Mouse (Mus musculus) brown adipose tissue, adult 24 weeks (tissue): ENCODE data around the gene Car11. TPM values are rescaled to one million over a fixed set of nuclear protein-coding genes. Genes with fewer than 3 reads are reported as not detected.
"Not testable (repeated sequence)": the region's sequence is repeated elsewhere in the genome, so short reads cannot be mapped to it uniquely, and the experiment has no call there.

Source experiments
- H3K27ac ChIP-seq: fragments of 200-500 bp; replicated peaks from 2 replicates; pipeline ENCODE4 v1.5.1; 2012; ENCODE audit warnings: low read depth, mild to moderate bottlenecking, low read length
- H3K4me1 ChIP-seq: fragments of 200-500 bp; 2 replicates; pipeline ENCODE4 v1.6.1; 2012; ENCODE audit warnings: low read length, mixed read lengths; ENCODE audit not compliant: control insufficient read depth, insufficient read depth, insufficient read length
- H3K4me3 ChIP-seq: fragments of 200-500 bp; 2 replicates; pipeline ENCODE4 v1.5.1; 2012; ENCODE audit warnings: low read depth, mild to moderate bottlenecking, low read length, moderate library complexity; ENCODE audit not compliant: insufficient read depth
- polyA plus RNA-seq: library from polyadenylated mRNA; stranded (reverse); fragments of >200 nt; gene quantifications from 2 replicates; pipeline ENCODE4 v1.2.4, GENCODE M21; 2012; ENCODE audit not compliant: missing spikeins, insufficient read depth, insufficient read length

Car11 gene
- 12.1 and 17.1 TPM in 2 replicates for polyA plus RNA-seq

DNA sequence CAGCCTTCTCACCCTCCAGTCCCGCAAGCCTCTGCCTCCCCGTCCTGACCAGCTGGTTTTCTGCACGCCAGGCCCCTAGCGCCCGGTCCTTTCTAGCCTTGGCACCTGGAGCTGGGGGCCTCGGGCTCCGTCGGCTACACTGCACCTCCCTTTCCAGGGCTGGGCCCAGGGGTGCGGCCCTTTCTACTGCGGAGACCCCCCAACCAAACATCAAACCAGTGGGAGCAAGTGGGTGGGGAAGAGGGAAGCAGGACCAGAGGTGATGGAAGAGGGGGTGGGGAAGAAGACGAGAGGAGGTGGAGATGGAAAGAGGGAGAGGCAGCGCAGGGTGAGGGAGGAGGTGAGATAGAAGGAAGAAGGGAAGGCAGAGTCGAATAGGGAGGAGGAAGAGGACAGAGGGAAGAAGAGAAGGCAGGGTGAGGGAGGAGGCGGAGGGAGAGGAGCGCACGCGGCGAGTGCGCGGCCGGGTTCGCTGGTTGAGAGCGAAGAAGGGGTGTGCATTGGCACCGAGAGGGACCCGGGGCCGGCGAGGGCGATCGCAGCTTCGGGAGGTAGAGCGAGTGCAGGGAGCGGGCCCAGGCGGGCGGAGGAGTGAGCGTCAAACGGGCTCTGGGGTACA, at the start of gene Car11:
Gene Car11, plus strand, starts transcription at position 321 of the 619 bp plus-strand sequence.
- Histone ChIP-seq H3K4me3 (peak within 1 kb of the TSS; percentile 44), H3K4me1 (0 out of 2 replicates have a peak, but pooled peaks cover 2% of the 10 kb centered on the region), H3K27ac (no peak within 1 kb of the TSS)

DNA sequence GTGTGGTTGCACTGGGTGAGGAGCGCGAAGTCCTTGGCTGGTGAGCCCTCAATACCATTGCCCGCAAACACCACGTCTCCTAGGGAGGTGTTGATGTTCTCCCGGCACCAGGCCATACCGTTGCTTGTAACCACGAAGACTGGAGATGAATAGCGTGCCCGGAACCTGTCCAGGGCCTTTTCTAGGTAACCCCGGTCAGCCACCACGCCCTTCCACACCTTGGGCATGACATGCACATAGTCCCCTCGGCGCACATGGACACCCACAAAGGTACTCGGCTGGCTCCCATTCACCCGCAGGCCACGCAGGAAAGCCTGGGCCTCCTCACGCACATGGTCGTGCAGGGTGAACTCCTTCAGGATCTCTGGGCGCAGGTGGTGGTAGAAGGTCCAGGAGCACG, 49.2 kb upstream of the Car11 start:
- H3K27ac ChIP-seq, H3K4me1 ChIP-seq, H3K4me3 ChIP-seq: not testable (repeated sequence)

- Histone ChIP-seq H3K4me3 (peak overlapping the region; percentile 40; the same call in 1 of the 2 replicates), H3K4me1 (no peaks in the 10 kb centered on the region), H3K27ac (no peak overlapping the region)
Measured at GRCm38 (mm10) chr7:45654424-45655047, 45.1 kb upstream of the Car11 start.

GRCm38 (mm10) chr7:45660746-45661478, 38.7 kb upstream of the Car11 start:
- Histone ChIP-seq H3K27ac (no peak overlapping the region), H3K4me1 (no peaks in the 10 kb centered on the region), H3K4me3 (no peak overlapping the region)

DNA sequence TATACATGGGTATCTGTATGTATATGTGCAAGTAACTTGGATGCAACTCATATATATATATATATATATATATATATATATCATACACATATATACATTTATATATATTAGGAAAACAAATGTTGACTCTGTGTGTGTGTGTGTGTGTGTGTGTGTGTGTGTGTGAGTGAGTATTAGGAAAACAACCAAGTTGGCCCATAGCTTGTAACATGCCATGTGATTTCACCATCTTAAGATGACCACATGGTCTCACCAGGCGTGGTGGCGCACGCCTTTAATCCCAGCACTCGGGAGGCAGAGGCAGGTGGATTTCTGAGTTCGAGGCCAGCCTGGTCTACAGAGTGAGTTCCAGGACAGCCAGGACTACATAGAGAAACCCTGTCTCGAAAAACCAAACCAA, 37.9 kb upstream of the Car11 start:
- not testable (repeated sequence) for H3K4me3 ChIP-seq, H3K27ac ChIP-seq, H3K4me1 ChIP-seq

DNA sequence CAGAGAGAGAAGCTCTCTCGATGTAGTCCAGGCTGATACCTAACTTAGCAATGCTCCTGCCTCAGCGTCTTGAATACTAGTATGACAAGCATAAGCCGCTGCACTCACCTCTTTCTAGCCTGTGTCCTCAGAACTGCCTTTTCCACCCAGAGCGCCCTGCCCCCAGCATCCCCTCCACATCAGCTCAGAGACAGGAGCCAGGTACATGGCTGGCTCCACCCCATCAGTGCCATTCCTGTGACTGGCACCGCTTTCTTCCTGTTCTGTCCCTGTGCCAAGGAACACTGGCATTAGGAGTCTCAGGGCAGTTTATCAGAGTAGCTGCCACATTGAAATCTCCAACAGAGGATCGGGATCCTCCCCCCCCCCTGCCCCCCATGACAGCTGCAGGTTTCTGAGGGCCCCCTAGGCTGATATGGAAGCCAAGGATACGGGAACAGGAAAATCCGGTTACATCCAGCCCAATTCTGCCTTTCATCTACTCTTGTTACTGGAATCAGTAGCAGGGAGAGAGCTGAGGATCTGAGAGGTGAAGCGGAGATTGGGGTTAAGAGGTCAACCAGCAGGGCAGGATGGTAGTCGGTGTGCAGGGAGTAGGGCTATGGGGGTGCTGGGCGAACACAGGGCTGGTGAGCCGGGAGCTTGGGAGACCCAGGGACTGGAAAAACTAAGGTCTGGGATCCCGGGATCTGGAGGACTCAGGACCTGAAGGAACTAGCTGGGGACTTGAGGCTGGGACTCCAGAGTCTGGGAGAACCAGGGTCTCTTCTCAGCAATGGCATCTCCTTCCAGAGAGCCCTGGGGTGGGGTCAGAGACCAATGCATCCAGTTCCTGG, 34.1 kb upstream of the Car11 start:
- Histone ChIP-seq H3K27ac (no peak overlapping the region), H3K4me1 (no peaks in the 10 kb centered on the region), H3K4me3 (no peak overlapping the region)

- no peak within 1 kb of the TSS for H3K4me3 ChIP-seq
- no peaks in the 10 kb centered on the region for H3K4me1 ChIP-seq
- H3K27ac ChIP-seq = no peak within 1 kb of the TSS
Measured at GRCm38 (mm10) chr7:45666161-45666560, 33.5 kb upstream of the Car11 start, which contains the start of gene Fut2. Gene Fut2, minus strand, starts transcription at chr7:45666394.

GRCm38 (mm10) chr7:45667761-45668160, 31.9 kb upstream of the Car11 start:
- Histone ChIP-seq H3K4me1 (no peaks in the 10 kb centered on the region), H3K4me3 (no peak overlapping the region), H3K27ac (no peak overlapping the region)

DNA sequence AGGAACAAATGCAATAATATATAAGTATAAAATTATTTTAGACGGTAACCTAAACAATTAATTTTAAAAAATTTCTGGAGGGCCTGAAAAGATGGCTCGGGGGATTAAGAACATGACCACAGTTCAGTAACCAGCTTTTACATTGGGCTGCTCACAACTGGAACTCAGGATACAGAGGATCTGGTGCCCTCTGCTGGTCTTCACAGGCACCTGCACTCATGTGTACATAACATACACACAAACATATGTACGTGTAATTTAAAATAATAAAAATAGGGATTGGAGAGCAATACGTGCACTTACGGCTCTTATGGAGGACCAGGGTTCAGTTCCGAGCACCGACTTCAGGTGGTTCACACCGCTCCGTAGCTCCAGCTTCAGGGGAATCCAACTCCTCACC, 30.7 kb upstream of the Car11 start:
- no peak overlapping the region for H3K4me3 ChIP-seq
- no peak overlapping the region for H3K27ac ChIP-seq
- no peaks in the 10 kb centered on the region for H3K4me1 ChIP-seq

GRCm38 (mm10) chr7:45677627-45678295, 21.9 kb upstream of the Car11 start:
- Histone ChIP-seq H3K27ac (no peak overlapping the region), H3K4me3 (no peak overlapping the region), H3K4me1 (peaks cover 24% of the 10 kb centered on the region)

GRCm38 (mm10) chr7:45678513-45678912, 21.1 kb upstream of the Car11 start:
- Histone ChIP-seq H3K4me3 (no peak overlapping the region), H3K27ac (no peak overlapping the region), H3K4me1 (peaks cover 24% of the 10 kb centered on the region)

- Histone ChIP-seq H3K4me1 (peaks cover 24% of the 10 kb centered on the region), H3K4me3 (no peak overlapping the region), H3K27ac (peak overlapping the region; percentile 94)
Measured at GRCm38 (mm10) chr7:45679966-45680621, 19.5 kb upstream of the Car11 start.

DNA sequence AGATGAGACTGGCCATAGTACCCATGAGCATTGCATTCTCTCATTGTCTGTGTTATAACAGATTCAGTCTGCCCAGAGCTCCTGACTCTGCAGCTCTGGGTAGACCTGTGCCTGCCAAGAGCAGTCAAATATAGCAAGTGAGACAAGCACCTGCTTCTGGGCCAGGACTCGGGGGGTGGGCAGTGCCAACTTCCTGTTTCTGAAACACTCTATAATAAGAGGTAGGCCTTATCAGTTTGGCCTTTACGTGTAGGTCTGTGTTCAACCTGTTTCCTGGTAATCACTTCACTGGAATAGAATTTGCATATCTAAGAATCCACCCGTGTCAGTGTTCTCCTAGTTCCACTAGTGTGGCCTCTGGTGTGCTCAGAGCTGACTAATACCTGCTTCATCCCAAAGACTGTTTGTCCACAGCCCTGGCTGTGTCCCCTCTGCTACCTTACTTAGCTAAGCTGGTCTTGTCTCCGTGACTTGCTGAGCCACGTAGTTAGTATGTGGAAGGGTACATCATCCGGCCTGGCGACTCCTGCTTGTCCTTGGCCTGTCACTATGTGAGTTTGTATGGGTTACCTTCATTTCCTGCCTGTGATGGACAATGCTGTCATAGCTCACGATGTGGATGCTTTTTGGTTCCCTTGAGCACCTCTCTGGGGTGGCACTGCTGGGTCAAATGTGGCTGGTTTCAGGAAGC, 18.5 kb upstream of the Car11 start:
- Histone ChIP-seq H3K4me1 (peaks cover 24% of the 10 kb centered on the region), H3K27ac (peak overlapping the region; percentile 94), H3K4me3 (no peak overlapping the region)
